Mouse (Mus musculus): ENCODE measurements around the gene Olfr1032. TPM values are rescaled to one million over a fixed set of nuclear protein-coding genes. Genes with fewer than 3 reads are reported as not detected.

Olfr1032 gene
- polyA plus RNA-seq, 1 experiment from 2014 or later: not detected

Other genes with a start within 250 kb of the Olfr1032 start
- gene Olfr1012, start 242.8 kb upstream of the Olfr1032 start, polyA plus RNA-seq (2014; fragmentation: Nextera tagmentation; extraction: Ambion mirVana): not detected in 2 replicates
- not detected in 2 replicates for gene Olfr1013, start 238.4 kb upstream of the Olfr1032 start, polyA plus RNA-seq (2014; fragmentation: Nextera tagmentation; extraction: Ambion mirVana)
- gene Olfr1014, start 232.8 kb upstream of the Olfr1032 start, polyA plus RNA-seq (2014; fragmentation: Nextera tagmentation; extraction: Ambion mirVana): not detected in 2 replicates
- gene Olfr1015, start 223.5 kb upstream of the Olfr1032 start, polyA plus RNA-seq (2014; fragmentation: Nextera tagmentation; extraction: Ambion mirVana): not detected in 2 replicates
- gene Olfr1016, start 203.0 kb upstream of the Olfr1032 start, polyA plus RNA-seq (2014; fragmentation: Nextera tagmentation; extraction: Ambion mirVana): not detected in 2 replicates
- not detected in 2 replicates for gene Olfr1018, start 187.1 kb upstream of the Olfr1032 start, polyA plus RNA-seq (2014; fragmentation: Nextera tagmentation; extraction: Ambion mirVana)
- gene Olfr1019, start 160.1 kb upstream of the Olfr1032 start, polyA plus RNA-seq (2014; fragmentation: Nextera tagmentation; extraction: Ambion mirVana): not detected in 2 replicates
- gene Olfr1020, start 158.5 kb upstream of the Olfr1032 start, polyA plus RNA-seq (2014; fragmentation: Nextera tagmentation; extraction: Ambion mirVana): not detected in 2 replicates
- not detected in 2 replicates for gene Olfr1022, start 136.9 kb upstream of the Olfr1032 start, polyA plus RNA-seq (2014; fragmentation: Nextera tagmentation; extraction: Ambion mirVana)
- not detected in 2 replicates for gene Olfr1023, start 119.9 kb upstream of the Olfr1032 start, polyA plus RNA-seq (2014; fragmentation: Nextera tagmentation; extraction: Ambion mirVana)
- not detected in 2 replicates for gene Olfr1024, start 100.5 kb upstream of the Olfr1032 start, polyA plus RNA-seq (2014; fragmentation: Nextera tagmentation; extraction: Ambion mirVana)
- not detected in 2 replicates for gene Olfr1025-ps1, start 90.3 kb upstream of the Olfr1032 start, polyA plus RNA-seq (2014; fragmentation: Nextera tagmentation; extraction: Ambion mirVana)
- gene Olfr1026, start 84.0 kb upstream of the Olfr1032 start, polyA plus RNA-seq (2014; fragmentation: Nextera tagmentation; extraction: Ambion mirVana): not detected in 2 replicates
- not detected in 2 replicates for gene Olfr1028, start 55.1 kb upstream of the Olfr1032 start, polyA plus RNA-seq (2014; fragmentation: Nextera tagmentation; extraction: Ambion mirVana)
- gene Olfr1029, start 31.6 kb upstream of the Olfr1032 start, polyA plus RNA-seq (2014; fragmentation: Nextera tagmentation; extraction: Ambion mirVana): not detected in 2 replicates
- not detected in 2 replicates for gene Olfr1030, start 26.3 kb upstream of the Olfr1032 start, polyA plus RNA-seq (2014; fragmentation: Nextera tagmentation; extraction: Ambion mirVana)
- not detected in 2 replicates for gene Olfr1031, start 15.2 kb upstream of the Olfr1032 start, polyA plus RNA-seq (2014; fragmentation: Nextera tagmentation; extraction: Ambion mirVana)
- gene Olfr1033, start 15.1 kb downstream of the Olfr1032 start, polyA plus RNA-seq (2014; fragmentation: Nextera tagmentation; extraction: Ambion mirVana): 0.22 TPM in 1 of 2 replicates, not detected in the other
- gene Olfr1034, start 40.3 kb downstream of the Olfr1032 start, polyA plus RNA-seq (2014; fragmentation: Nextera tagmentation; extraction: Ambion mirVana): not detected in 2 replicates
- gene Olfr1036, start 68.5 kb downstream of the Olfr1032 start, polyA plus RNA-seq (2014; fragmentation: Nextera tagmentation; extraction: Ambion mirVana): not detected in 2 replicates
- gene Olfr1037, start 81.8 kb downstream of the Olfr1032 start, polyA plus RNA-seq (2014; fragmentation: Nextera tagmentation; extraction: Ambion mirVana): not detected in 2 replicates
- not detected in 2 replicates for gene Olfr1039, start 130.4 kb downstream of the Olfr1032 start, polyA plus RNA-seq (2014; fragmentation: Nextera tagmentation; extraction: Ambion mirVana)
- not detected in 2 replicates for gene Olfr1040, start 141.2 kb downstream of the Olfr1032 start, polyA plus RNA-seq (2014; fragmentation: Nextera tagmentation; extraction: Ambion mirVana)
- not detected in 2 replicates for gene Olfr1042, start 156.3 kb downstream of the Olfr1032 start, polyA plus RNA-seq (2014; fragmentation: Nextera tagmentation; extraction: Ambion mirVana)
- not detected in 2 replicates for gene Olfr1043, start 162.0 kb downstream of the Olfr1032 start, polyA plus RNA-seq (2014; fragmentation: Nextera tagmentation; extraction: Ambion mirVana)
- gene Olfr1044, start 172.3 kb downstream of the Olfr1032 start, polyA plus RNA-seq (2014; fragmentation: Nextera tagmentation; extraction: Ambion mirVana): not detected in 2 replicates
- gene Olfr52, start 180.1 kb downstream of the Olfr1032 start, polyA plus RNA-seq (2014; fragmentation: Nextera tagmentation; extraction: Ambion mirVana): not detected in 2 replicates
- not detected in 2 replicates for gene Olfr1045, start 197.5 kb downstream of the Olfr1032 start, polyA plus RNA-seq (2014; fragmentation: Nextera tagmentation; extraction: Ambion mirVana)
- gene Olfr1046, start 213.8 kb downstream of the Olfr1032 start, polyA plus RNA-seq (2014; fragmentation: Nextera tagmentation; extraction: Ambion mirVana): not detected in 2 replicates
- not detected in 2 replicates for gene Olfr1047, start 225.9 kb downstream of the Olfr1032 start, polyA plus RNA-seq (2014; fragmentation: Nextera tagmentation; extraction: Ambion mirVana)
- gene Olfr1048, start 234.7 kb downstream of the Olfr1032 start, polyA plus RNA-seq (2014; fragmentation: Nextera tagmentation; extraction: Ambion mirVana): not detected in 2 replicates